Mouse (Mus musculus): Measurements from ENCODE around the gene Gm45716.

The Gm45716 gene

DNA sequence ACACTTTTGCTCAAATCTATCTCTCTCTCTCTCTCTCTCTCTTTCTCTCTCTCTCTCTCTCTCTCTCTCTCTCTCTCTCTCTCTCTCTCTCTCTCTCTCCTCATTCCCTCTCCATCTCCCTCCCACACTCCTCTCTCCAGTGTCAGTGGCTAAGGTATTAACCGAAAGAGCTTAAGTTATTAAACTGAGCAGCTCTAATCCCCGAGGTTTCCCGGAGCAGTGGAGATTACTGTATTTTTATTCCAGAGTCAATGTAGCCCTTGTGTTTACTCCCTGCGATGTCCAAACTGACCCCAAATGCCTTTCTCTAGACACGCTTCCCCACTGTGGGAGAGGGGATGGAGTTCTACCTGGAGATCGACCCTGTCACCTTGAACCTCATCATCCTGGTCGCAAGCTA, at the start of gene Gm45716:
Gene Gm45716 (plus strand): TSS at position 243 of the 400 bp plus-strand sequence.
- no peak for DNase-seq

DNA sequence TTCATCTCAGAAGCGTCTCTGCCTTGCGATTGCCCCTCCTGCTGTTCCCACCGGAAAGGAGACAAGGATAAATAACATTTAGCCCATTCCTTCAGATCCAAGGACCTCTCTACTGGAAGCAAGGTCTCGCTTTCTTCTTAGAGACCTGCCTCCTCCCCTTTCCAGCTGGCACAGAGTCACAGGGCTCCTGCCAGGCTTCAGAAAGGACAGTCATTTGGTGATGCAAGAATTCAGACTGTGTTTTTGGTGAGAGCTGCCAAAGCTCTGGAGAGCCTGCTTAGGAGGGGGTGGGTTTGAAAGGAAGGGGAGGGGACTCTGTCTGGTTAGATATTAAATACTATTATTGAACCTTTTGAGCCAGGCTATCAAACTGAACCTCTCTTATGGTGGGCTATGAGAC, 45.1 kb upstream of the Gm45716 start:
- no peak for DNase-seq

DNA sequence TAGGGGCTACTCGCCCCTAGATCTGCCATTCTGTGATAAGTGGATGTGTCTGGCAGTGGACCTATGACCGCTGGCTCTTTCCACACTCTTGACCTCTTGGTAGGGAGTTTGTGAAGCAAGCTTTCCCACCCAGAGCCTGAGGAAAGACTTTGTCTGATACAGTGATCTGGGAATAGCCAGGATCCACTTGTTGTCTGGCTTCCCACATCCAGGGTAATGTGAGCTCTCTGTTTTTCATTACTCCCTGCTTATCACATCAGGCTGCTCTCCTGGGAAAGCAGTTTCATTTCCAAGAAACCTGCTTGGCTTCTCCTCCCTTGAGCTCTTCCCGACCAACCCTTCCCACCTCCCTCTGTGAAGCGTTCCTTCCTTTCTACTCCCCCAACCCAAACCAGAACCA, 44.5 kb upstream of the Gm45716 start:
- no peak for DNase-seq

DNA sequence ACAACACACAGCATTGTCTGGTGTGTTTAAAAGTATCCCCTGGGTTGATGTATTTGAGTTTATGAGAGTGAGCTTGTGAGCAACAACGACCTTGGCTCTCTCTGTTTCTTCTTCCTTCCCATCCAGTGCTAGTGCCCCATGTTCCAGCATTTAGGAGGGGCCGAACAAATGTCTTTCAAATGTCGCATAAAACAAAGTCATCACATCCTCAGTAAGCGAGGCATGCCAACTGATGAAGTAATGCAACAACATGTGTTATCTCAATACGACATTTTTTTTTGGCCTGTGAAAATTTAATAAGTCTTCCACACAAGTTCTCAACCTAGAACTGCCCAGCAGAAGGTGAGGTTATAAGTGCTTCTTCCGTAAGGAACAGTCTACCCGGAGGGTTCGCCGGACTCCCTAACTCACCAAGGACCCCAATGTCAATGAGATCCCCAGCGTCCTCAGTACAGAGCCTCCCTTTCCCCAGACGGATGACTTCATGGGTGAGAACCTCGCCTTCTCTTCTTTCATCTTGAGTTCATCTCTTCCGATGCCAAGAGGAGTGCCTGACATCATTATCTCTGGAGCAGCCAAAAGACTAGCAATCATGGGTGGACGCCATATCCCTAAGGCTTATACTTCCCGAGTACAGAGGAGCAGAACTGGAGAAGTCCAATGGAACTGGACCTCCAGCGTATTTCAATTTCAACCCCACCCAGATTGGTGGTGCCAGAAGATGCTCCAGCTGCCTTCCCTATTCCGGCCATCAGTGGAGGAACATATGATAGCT, 41.2 kb upstream of the Gm45716 start:
- DNase-seq = no peak

DNA sequence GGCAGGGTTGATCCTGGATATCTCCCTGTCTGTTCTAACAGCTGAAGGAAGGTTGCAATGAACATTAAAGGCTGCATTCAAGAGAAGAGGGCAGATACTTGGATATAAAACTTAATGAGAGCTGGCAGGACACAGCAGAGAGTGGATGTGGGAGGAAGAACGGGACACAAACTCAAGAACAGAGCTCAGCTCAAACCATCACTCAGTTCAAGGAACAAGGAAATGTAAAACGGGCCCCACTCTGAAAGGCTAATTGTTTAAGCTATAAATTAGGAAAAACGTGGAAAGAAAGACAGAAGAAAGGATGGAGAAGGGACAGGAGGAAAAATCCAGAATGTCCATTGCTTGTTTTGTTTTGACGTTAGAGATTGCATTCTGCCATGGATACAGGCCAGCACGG, 32.4 kb upstream of the Gm45716 start:
- no peak for DNase-seq

DNA sequence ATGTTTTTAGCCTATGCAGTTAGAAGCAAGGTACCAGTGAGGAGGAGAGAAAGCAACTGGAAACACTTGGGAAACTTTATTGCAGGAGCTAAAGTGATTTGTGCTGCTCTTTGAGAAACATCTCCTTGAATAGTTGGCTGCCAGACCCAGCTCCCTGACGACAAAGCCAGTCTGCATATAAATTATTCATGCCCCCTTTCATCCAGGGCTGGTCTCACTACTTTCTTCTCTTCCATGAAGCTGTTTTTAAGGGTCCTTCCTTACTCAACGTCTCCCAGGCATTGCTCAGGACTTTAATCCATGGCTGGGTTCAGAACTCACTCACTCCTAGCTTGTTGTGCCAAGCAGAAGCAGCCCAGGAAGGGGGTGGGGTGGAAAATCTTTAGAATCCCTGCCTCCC, 32.0 kb upstream of the Gm45716 start:
- no peak for DNase-seq

DNA sequence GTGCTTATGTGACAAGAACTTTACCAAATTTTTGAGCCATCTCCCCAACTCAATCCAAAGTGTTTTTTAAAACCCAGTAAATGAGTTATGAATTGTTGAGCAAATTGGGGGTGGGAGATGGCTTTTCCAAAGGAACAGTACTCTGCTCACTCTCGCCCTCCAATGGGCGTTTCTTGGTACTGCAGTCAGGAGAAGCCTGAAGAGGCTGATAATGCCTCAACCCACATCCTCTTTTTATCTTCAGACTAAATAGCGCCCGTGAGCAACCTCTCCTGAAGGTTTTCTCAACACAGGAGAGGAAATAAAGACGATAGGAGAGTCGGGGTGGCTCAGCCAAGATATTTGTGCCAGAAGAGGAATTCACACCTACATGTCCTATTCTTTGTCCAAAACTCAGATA, 19.7 kb upstream of the Gm45716 start:
- peak; percentile 18 to 21 for DNase-seq

DNA sequence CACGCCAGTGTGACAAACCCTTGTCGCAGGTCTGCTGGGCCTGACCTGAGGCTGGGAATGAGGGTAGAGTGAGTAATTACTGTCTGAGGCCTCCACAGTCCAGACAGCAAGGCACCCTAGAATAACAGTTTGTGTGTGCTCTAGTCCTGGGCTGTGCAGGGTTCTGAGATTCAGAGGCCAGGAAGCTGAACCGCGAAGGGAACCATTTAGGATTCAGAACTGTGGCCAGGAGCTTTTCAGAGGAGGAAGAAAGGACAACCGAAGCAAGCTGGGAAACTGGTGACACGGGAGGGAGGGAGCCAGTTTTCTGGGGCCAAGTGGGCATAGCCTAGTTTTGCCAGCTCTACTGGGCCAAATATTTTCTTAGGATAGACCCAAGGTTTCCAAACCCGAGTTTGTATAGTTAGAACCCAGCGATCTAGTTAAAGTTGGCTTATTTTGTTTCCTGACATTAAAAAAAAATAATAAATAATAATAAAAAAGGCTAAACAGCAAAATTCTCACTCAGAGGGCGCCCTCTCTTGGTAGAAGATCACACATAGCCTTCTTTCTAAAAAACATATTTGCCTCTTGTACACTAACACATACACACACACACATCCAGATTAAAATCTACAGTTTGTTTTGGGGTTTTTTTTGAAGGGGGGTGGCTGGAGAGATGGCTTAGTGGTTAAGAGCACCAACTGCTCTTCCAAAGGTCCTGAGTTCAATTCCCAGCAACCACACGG, 19.0 kb upstream of the Gm45716 start:
- DNase-seq = no peak

DNA sequence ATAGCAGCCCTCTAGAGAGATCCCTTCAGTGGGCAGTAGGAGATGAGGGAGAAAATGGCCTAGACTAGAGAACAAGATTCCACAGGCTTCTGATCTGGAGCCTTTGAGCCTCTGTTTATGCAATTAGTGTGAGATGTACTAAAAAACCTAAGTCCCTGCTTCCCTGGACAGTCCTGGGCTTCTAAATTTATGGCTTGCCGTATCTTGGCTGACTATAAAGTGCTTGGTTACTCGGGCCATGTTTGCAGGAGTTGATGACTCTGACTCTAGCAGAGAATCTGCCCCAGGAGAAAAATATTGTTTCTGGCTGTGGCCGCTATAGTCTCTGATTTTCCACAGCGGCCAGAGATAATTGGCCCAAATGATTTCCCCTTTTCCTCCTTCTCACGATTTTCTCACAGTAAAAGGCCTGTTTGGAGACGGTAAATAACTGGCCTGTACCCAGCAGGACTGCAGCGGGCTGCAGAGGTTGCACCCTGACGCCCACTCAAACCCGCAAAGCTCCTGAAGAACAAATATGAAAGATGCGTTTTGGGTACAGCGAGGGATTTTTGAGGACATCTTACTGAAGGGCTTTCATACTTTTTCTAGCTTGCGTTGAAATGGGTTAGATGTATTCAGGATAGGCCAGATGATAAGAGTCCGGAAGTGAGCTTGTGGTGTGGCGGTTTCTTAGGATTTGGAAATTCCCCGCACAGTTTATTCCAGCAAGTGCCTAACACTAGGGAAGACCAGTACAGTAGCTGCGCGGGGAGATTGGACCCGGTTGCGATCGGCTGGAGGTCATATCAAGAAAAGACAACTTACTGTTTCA, 18.1 kb upstream of the Gm45716 start:
- no peak for DNase-seq

DNA sequence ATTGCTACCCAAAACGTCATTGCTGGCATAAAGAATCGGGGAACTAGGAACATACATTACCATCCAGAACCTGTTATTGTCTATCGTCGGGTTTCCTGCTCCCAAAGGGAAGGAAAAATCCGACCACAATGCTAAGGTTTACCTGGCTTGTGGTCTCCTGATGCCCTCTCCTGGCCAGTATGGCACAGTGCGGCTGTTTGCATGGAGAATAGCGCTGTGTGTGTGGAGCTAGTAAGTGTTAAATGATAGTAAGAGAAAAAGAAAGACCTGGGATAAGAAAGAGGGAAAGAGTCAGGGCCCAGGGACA, 17.5 kb upstream of the Gm45716 start:
- DNase-seq = peak; percentile 23 to 27

DNA sequence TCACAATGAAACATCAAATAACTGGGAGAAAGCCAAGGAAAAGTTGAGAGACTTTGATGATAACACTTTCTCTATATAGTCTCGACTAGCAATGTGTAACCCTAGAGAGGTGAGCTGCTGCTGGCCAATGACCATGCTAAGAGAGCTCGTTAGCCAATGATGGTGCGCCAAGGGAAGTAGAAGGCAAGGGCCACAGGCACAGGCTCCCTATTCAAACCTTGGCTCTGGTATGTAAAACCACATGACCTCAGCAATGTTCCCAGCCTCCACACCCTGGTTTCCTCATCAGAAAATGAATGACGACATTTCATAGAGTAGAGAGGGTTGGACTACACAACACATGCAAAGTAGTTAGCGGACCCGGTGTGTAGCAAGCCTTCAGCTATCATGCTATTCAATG, 15.2 kb upstream of the Gm45716 start:
- no peak for DNase-seq

DNA sequence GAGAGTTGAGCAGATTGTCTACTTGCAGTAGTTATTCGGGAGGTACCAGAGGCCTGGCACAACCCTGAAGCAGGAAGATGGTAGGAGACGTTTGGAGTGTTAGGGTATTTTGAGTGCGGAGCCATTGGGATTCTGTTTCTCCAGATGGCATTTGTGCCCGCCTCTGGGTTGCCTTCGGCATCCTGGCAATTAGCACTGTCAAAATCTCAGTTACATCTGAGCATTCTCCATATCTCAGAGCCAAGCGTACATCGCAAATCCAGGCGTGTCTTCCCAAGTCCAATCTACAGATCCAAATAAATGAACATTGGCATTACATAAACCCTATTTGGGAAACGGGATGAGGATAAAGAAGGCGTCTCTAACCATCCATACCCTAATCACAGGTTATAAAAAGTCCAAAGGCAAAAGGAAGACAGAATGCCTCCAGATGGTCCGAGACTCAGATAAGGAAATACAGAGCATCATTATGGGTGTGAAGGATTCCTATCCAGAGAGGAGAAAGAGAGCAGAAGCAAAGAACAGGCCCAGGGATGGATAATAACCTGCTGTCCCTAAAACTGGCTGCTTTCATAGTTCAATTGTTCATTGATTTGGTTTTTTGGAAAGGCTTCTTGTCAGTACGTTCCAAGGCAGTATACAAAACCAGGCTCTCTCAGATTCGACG, 11.7 kb upstream of the Gm45716 start:
- no peak for DNase-seq

DNA sequence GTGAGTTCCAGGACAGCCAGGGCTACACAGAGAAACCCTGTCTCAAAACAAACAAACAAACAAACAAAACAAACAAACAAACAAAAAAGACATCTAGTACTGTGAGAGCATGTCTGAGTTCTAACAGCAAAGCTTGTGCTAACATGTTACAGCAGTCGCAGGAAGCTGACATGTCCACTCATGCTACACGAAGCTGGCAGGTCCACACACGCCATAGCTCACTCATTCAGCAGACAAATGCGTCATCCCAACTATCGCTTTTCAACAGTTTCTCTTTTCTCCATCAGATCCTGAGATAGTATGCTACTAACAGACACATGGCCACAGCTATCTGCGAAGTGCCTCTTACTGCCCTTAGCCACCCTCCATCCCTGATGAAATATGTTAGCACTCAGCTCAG, 10.1 kb upstream of the Gm45716 start:
- DNase-seq = no peak

DNA sequence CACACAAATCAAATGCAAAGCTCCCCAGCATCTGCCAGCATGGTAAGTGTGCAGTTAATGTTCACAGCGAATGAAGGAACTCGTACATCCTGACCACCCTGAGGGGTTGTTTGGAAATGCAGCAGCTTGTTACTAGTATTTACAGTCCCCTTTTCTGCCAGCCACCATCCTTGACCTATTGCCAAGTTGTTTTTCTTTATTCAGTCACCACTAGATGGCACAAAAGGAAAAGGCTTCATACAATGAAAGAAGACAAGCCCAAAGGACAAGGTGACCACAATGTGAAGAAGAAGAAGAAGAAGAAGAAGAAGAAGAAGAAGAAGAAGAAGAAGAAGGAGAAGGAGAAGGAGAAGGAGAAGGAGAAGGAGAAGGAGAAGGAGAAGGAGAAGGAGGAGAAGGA, 4.1 kb upstream of the Gm45716 start:
- peak; percentile 12 to 14 for DNase-seq

DNA sequence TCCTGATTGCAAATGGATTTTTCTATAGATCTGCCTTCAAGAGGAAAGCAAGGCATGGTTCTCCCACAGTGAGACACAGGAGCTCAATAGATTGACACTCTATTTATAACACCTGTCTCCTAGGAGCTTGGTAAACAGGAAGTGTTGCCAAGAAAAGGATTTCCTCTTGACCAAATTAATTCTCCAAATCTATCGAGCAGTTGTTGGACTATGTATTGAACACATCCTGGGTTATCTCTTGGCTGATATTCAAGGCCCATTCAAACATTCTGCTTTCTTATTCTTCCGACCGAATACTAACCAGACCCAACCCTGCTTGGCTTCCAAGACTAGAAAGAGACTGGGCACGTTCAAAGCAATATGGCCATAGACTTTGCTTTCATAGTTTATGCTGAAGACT, 2.7 kb upstream of the Gm45716 start:
- no peak for DNase-seq

DNA sequence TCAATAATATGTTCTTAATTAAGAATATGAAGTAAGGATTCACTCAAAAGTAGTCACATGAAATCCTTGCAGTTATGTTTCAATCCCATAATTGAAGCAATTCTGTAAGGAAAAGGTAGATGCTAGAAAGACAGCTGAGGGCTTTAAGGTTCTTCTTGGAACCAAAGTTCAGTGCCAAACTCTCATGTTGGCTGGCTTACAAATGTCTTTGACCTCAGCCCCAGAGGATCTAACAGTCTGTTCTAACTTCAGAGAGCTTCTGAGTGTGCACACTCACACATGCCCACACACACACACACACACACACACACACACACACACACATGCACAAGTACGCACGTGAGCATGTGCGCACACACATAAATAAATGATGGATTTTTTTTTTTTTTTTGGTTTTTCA, 2.7 kb downstream of the Gm45716 start:
- no peak for DNase-seq

DNA sequence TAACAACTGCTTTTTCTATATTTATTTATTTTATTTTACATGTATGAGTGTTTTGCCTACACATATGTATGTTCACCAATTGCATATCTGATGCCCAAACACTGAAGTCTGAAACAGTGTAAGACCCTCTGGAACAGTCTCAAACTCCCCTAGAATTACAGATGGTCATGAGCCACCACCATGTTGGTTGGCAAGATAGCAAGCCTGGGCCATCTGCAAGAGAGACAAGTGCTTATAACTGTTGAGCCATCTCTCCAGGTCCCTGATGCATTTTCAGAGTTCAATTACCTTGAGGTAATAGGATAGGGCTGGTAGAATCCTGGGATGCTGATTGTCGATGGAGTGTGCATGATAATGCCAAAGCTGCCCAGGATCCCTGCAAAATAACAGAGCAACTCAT, 7.5 kb downstream of the Gm45716 start:
- DNase-seq = no peak

DNA sequence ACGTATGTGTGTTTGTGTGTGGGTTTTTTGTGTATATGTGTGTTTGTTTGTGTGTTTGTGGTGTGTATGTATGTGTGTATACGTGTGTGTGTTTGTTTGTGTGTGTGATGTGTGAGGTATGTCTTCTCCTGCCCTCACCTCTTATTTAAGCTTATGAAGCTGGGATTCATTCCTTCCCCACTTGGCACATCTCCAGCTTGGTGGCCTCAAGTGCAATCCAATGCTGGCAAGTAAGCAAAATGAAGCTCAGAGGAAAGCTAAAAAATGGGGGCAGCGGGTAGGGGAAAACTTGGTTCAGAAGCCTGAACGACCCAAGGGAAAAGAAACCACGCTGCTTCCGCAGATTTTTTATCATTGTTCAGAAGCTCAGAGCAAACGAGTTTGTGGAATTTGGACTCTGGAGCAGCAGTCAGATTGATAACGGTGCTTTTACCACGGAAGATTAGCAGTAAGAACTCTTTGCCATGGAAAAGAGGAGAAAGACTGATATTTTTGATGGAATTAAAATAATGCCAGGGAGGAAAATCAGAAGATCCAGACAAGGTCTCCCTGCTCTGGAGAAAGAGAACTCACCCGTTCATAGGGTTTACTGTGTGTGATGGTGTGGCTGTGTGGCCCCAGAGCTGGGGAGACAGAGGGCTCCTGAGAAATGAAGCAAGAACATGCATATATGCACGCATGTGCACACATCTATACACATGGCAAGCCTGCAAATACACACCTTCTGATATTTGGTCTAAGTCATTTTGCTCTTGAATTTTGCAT, 8.5 kb downstream of the Gm45716 start:
- no peak for DNase-seq

DNA sequence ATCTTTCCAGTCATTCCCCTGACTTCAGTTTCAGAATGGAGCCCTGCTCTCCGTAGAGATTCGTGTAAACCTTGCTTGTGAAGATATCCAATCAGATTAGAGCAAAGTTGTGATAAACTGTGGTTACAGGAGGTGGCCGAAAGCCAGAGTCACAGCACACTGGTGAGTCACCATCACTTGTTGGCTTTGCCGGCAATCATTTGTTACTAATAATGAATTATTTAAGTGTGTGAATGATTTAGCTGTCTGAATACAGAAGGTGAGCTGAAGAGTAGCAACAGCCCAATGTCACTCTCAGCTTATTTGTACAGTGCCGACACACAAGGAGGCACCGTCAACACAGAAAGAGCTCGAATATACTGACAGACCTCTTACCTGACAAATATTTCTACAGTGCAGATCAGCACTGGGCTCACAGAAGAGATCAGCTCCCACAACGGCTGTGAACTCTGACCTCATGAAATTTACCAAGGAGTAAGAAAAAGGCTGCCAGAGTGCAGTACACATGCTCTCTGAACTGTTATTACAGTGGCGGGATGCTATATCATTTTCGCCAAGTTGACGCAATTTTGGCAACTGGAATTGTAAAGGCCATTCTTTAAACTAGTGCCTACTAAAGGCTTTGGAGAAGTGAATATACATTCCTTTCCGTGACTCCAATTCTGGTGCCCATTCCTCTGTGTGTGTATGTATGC, 9.2 kb downstream of the Gm45716 start:
- DNase-seq = no peak

DNA sequence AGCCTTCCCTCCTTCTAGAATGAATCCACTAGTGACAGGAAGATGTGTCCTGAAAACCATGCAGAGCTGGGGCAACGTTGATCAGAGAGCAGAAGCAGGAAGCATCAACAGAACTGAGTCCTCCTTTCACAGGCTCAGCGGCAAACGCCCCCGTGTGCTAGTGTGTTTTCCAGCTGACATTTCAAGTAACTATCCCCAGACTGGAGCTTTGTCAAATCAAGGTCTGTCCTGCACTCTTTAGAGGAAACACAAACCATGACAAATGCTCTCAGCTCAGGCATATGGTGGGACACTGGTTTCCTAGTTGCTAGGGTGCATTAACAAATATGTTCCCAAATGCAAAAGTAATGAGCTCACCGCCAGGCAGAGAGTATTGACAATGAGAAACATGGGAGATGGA, 10.6 kb downstream of the Gm45716 start:
- no peak for DNase-seq

DNA sequence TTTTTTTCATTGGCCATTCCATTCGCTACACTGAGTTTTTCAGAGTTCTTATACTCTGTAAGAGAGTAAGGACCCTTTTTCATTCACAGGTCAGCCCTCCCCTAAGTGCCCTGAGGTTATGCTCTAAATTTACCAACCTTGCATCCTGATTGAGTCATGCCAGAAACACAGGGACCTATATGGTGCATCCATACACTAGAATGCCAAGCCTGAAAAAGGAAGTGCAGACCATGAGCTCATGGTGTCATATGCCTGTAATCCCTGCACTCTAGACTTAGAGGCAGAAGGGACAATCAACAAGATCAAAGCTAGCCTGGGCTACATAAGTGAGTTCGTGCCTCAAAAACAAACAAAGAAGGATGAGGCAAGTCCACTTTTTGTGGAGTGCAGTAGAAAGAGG, 13.3 kb downstream of the Gm45716 start:
- no peak for DNase-seq

DNA sequence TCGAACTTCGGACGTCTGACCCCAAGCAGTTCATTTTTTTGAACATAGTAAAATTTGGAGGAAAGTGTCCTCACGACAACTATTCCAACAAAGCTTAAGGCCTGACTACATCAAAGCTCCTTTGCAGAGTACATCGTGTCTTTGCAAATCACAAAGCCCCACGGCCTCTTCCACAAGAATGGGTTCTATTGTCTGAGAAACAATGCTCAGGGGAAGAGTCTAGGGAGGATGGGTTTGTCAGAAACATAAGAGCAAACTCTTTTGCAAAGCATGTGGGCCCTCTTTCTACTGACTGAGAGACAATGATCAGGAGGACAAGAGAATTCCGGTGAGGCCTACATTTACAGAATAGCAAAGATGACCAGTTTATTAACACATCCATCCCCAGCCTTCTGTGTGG, 26.8 kb downstream of the Gm45716 start:
- DNase-seq = no peak
